Mouse (Mus musculus) ES-Bruce4 (cell line): ENCODE data around the gene Zbtb45.

Experiments
- CTCF ChIP-seq: IDR thresholded peaks from one replicate; pipeline ENCODE4 v1.8.1; 2011; ENCODE audit warnings: low read depth, low read length
- EP300 ChIP-seq: IDR thresholded peaks from 2 replicates; pipeline ENCODE4 v1.6.1; 2011; ENCODE audit warnings: low read depth, low read length; ENCODE audit not compliant: insufficient read depth
- POLR2A ChIP-seq: IDR thresholded peaks from one replicate; pipeline ENCODE4 v1.8.1; 2011; ENCODE audit warnings: low read length; ENCODE audit not compliant: insufficient read depth

DNA sequence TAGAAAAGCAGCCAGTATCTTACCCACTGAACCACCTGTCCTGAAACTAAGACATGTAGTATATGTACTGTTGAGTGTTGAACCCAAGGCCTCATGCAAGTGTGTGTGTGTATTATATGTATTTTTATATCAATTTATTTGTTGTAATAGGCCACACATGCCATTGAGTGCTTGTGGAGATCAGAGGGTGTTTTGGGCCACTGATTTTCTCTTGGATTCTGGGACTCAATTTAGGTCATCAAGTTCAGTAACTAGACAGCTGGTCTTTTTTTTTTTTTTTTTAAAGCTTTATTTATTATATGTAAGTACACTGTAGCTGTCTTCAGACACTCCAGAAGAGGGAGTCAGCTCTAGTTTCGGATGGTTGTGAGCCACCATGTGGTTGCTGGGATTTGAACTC is 5.4 kb upstream of the Zbtb45 start:
- TF ChIP-seq POLR2A (no peak), CTCF (no peak), EP300 (no peak)
